Mouse (Mus musculus) midbrain, postnatal 0 days (tissue): ENCODE measurements around the gene Ostm1. TPM values are rescaled to one million over a fixed set of nuclear protein-coding genes. Genes with fewer than 3 reads are reported as not detected.

Source experiments
- ATAC-seq: fragments of 200-750 bp; cut with Nextera tagmentation; 2 replicates; pipeline ENCODE4 v1.8.0; 2017; ENCODE audit warnings: moderate number of reproducible peaks, mild to moderate bottlenecking, moderate TSS enrichment, moderate library complexity; ENCODE audit not compliant: low FRiP score
- DNase-seq: peaks from one replicate; pipeline ENCODE4 v3.0.0-alpha.2; 2015; ENCODE audit warnings: low spot score
- H3K27ac ChIP-seq: fragments of 300-500 bp; sonication (generic); 2 replicates; pipeline ENCODE4 v1.5.1; 2014; ENCODE audit warnings: low read depth, mild to moderate bottlenecking, low read length, mixed read lengths
- H3K27me3 ChIP-seq: fragments of 300-500 bp; sonication (generic); 2 replicates; pipeline ENCODE4 v1.6.1; 2014; ENCODE audit warnings: low read length, control low read depth, mixed read lengths; ENCODE audit not compliant: insufficient read depth
- H3K36me3 ChIP-seq: fragments of 300-500 bp; sonication (generic); 2 replicates; pipeline ENCODE4 v1.6.1; 2014; ENCODE audit warnings: low read length, control low read depth, mixed read lengths; ENCODE audit not compliant: insufficient read depth
- H3K4me1 ChIP-seq: fragments of 300-500 bp; sonication (generic); 2 replicates; pipeline ENCODE4 v1.6.1; 2014; ENCODE audit warnings: mild to moderate bottlenecking, control low read depth, antibody characterized with exemption, low read length, mixed read lengths; ENCODE audit not compliant: insufficient read depth
- H3K4me2 ChIP-seq: fragments of 300-500 bp; sonication (generic); 2 replicates; pipeline ENCODE4 v1.6.1; 2014; ENCODE audit warnings: low read depth, mild to moderate bottlenecking, low read length, mixed read lengths; ENCODE audit not compliant: poor library complexity, severe bottlenecking
- H3K4me3 ChIP-seq: fragments of 300-500 bp; sonication (generic); 2 replicates; pipeline ENCODE4 v1.5.1; 2014; ENCODE audit warnings: low read depth, mild to moderate bottlenecking, low read length, moderate library complexity
- H3K9ac ChIP-seq: fragments of 300-500 bp; sonication (generic); replicated peaks from 2 replicates; pipeline ENCODE4 v1.6.1; 2014; ENCODE audit warnings: mild to moderate bottlenecking, low read length, moderate library complexity, mixed read lengths; ENCODE audit not compliant: poor library complexity, severe bottlenecking
- H3K9me3 ChIP-seq: fragments of 300-500 bp; sonication (generic); 2 replicates; pipeline ENCODE4 v1.6.1; 2016; ENCODE audit warnings: low read length, control low read depth
- CTCF ChIP-seq: IDR thresholded peaks from 2 replicates; pipeline ENCODE4 v1.5.1; 2016; ENCODE audit warnings: antibody characterized with exemption, mild to moderate bottlenecking
- WGBS: fragments of 180-500 bp; shearing (Covaris S2); extraction: QIAGEN DNeasy Blood & Tissue Kit; methylation state at CpG from one replicate; pipeline ENCODE4 v1.1.7; 2014; 5-methylcytosine and 5-hydroxymethylcytosine counted together
- polyA plus RNA-seq: library from polyadenylated mRNA; unstranded; fragments of >200 nt; fragmentation: Nextera tagmentation; extraction: Ambion mirVana; gene quantifications from 2 replicates; pipeline ENCODE4 v1.2.1, GENCODE M21; 2015
- total RNA-seq: library from RNA; depleted of rRNA; stranded (reverse); fragments of >200 nt; gene quantifications from 2 replicates; pipeline ENCODE4 v1.2.3, GENCODE M21; 2014

The Ostm1 gene
- total and polyA plus RNA-seq, 2 experiments from 2014 or later, result 40.0 to 46.6 TPM

DNA sequence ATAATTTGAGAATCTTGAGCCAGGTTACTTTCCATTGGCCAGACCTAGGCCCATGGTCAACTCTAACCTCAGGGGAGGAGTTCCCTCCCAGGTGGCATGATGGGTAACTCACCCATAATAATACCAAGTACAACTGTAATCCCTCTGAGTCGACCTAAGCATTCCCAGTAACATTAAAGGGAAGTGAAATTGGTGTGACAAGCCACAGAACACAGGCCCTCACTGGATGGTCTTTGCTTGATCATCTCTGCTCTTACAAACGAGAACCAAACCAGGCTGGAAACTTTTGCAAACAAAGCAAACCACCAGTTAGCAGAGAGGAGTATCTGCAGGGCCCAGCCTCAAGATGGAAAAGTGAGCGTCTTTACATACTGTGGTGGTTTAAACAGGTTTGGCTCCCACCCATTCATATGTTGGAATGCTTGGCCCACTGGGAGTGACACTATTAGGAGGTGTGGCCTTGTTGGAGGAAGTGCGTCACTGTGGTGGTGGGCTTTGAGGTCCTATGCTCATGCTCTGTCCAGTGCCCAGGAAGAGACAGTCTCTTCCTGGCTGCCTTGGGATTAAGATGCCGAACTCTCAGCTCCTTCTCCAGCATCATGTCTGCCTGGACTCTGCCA lies 23.9 kb upstream of the Ostm1 start:
- no peaks in the 10 kb centered on the region for H3K4me1 ChIP-seq
- DNase-seq (no peak), ATAC-seq (no peak)
- WGBS, result 80% methylated on average over 5 of the region's 5 CpGs
- no peak for TF ChIP-seq CTCF
- no peak overlapping the region for H3K9ac ChIP-seq
- H3K9me3 ChIP-seq, result no peaks in the 10 kb centered on the region
- H3K4me2 ChIP-seq, result no peak overlapping the region
- no peak overlapping the region for H3K4me3 ChIP-seq
- no peaks in the 10 kb centered on the region for H3K27me3 ChIP-seq
- H3K27ac ChIP-seq, result no peak overlapping the region
- no peaks in the 10 kb centered on the region for H3K36me3 ChIP-seq

DNA sequence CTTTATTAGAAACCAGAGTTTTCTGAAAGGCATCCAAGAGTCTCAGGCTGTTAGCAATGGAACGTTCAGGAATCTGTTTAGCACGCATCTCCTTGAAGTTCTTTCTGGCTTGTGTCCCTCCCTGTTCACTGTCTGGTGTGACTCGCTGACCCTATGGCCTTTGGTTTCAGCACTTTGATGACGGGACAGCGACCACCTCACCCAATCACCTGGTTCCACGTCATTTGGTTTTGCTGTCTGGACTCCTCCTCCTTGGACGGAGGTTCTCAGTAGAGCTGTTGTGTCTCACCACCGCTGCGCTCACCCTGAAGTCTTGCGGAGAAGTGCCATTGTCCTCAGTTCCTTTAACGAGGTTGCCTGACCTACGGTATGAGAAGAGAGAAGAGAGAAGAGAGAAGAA lies 21.4 kb upstream of the Ostm1 start:
- Histone ChIP-seq H3K9me3 (no peaks in the 10 kb centered on the region), H3K4me2 (no peak overlapping the region)

GRCm38 (mm10) chr10:42572567-42572966 lies 11.1 kb upstream of the Ostm1 start:
- no peaks in the 10 kb centered on the region for H3K9me3 ChIP-seq
- ATAC-seq (peak; percentile 60), DNase-seq (no peak)
- H3K36me3 ChIP-seq, result no peaks in the 10 kb centered on the region
- no peak overlapping the region for H3K27ac ChIP-seq
- TF ChIP-seq CTCF, result no peak
- H3K4me3 ChIP-seq, result peak overlapping the region; percentile 36
- peaks cover 62% of the 10 kb centered on the region for H3K27me3 ChIP-seq
- 9% methylated on average over 20 of the region's 20 CpGs for WGBS
- no peaks in the 10 kb centered on the region for H3K4me1 ChIP-seq
- no peak overlapping the region for H3K9ac ChIP-seq
- peak overlapping the region; percentile 64 for H3K4me2 ChIP-seq

More for the DNA sequence above, 21.4 kb upstream of the Ostm1 start:
- Histone ChIP-seq H3K27me3 (no peaks in the 10 kb centered on the region; the same call in 1 of the 2 replicates), H3K4me3 (no peak overlapping the region), H3K36me3 (no peaks in the 10 kb centered on the region), H3K9ac (no peak overlapping the region), H3K27ac (no peak overlapping the region), H3K4me1 (no peaks in the 10 kb centered on the region)
- DNase-seq (no peak), ATAC-seq (no peak)
- no peak for TF ChIP-seq CTCF
- 13% methylated on average over 12 of the region's 12 CpGs for WGBS

GRCm38 (mm10) chr10:42572971-42573370 lies 10.7 kb upstream of the Ostm1 start:
- H3K4me1 ChIP-seq, result no peaks in the 10 kb centered on the region
- no peaks in the 10 kb centered on the region for H3K9me3 ChIP-seq
- no peak for TF ChIP-seq CTCF
- ATAC-seq (0 out of 2 replicates have a peak, but pooled peaks have one; percentile 16), DNase-seq (no peak)
- 18% methylated on average over 15 of the region's 15 CpGs for WGBS
- no peak overlapping the region for H3K9ac ChIP-seq
- H3K27ac ChIP-seq, result no peak overlapping the region
- H3K27me3 ChIP-seq, result peaks cover 66% of the 10 kb centered on the region
- peak overlapping the region; percentile 36 for H3K4me3 ChIP-seq
- H3K4me2 ChIP-seq, result peak overlapping the region; percentile 64
- H3K36me3 ChIP-seq, result no peaks in the 10 kb centered on the region

DNA sequence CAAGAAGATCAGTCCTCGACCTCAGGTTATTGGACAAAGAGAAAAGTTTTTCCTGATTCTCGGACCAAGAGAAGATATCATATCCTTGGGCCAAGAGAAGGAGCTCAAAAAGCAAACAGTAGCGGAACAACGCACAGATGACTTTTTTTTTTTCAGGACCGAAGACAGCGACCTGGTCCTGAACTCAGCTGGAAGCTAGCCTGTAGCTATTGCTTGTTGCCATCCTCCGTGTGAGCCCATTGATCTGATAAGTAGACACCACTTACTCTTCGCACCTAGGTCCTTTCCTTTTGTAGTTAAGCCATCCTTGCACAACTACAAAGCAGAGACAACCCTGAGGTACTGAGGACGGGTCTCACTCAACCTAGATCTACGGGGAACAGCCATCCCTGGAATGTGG lies 9.0 kb upstream of the Ostm1 start:
- no peak for TF ChIP-seq CTCF
- H3K27me3 ChIP-seq, result peaks cover 80% of the 10 kb centered on the region
- no peaks in the 10 kb centered on the region for H3K9me3 ChIP-seq
- WGBS, result 34% methylated on average over 10 of the region's 10 CpGs
- ATAC-seq (no peak), DNase-seq (no peak)
- no peaks in the 10 kb centered on the region for H3K4me1 ChIP-seq
- H3K4me3 ChIP-seq, result no peak overlapping the region
- H3K4me2 ChIP-seq, result no peak overlapping the region
- H3K9ac ChIP-seq, result no peak overlapping the region
- no peak overlapping the region for H3K27ac ChIP-seq
- H3K36me3 ChIP-seq, result no peaks in the 10 kb centered on the region

- WGBS, result 12% methylated on average over 15 of the region's 15 CpGs
- no peak for TF ChIP-seq CTCF
- Histone ChIP-seq H3K4me2 (0 out of 2 replicates have a peak overlapping the region, but pooled peaks have one; percentile 2), H3K36me3 (no peaks in the 10 kb centered on the region), H3K27ac (no peak overlapping the region), H3K9me3 (no peaks in the 10 kb centered on the region), H3K4me3 (no peak overlapping the region), H3K4me1 (no peaks in the 10 kb centered on the region), H3K27me3 (peaks cover 72% of the 10 kb centered on the region), H3K9ac (no peak overlapping the region)
- DNase-seq, result no peak
- no peak for ATAC-seq
Measured at GRCm38 (mm10) chr10:42577525-42578280, 5.9 kb upstream of the Ostm1 start.
